Mouse (Mus musculus): ENCODE results near the gene Rnft2. TPM values are rescaled to one million over a fixed set of nuclear protein-coding genes. Genes with fewer than 3 reads are reported as not detected.

Gene Rnft2
- polyA plus RNA-seq, 1 experiment from 2014 or later, result 9.8 TPM

DNA sequence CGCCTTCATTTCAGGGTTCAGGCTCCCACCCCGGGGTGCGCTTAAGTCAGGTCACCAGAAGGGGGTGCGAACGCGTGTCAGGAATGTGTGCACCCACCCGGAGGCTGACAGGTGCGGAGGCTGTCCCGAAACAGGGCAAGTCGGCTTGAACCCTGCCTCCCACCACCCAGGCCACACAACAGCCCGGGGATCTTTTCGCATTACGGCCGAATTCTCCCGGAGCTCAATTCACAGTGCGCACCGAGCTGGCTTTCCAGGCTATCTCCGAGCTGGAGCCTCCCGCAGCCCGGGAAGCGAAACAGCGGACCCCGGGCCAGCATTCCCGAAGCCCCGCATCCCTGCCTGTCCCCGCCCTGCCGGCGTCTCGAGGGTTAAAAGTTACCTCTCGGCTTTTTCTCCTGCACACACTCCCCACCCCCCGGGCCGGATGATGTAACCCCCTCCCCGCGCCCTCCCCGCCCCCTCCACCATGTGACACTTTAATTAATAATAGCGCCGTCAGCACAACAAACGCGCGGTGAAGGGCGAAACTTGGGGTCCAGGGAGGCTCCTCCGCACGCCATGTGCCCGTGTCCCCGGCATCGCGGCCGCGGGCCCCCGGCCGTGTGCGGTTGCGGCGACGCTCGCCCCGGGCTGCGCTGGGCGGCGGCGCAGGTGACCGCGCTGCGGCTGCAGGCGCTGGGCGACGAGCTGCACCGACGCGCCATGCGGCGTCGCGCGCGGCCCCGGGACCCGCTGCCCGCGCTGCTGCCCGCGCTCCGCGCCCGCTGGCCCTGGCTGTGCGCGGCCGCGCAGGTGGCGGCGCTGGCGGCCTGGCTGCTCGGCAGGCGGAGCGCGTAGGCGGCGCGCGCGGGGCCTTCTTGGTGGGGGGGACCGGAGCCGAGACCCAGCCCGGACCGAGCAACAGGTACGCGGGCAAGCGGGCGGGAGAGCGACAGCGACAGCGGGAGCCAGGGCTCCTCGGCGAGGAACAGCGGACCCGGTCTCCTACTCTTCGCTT lies 75.4 kb downstream of the Rnft2 start:
- Histone ChIP-seq H3K36me3 (no peaks in the 10 kb centered on the region), H3K4me1 (replicated peaks) (peaks cover 35% of the 10 kb centered on the region), H3K4me3 (peak overlapping the region; percentile 59), H3K9me3 (no peaks in the 10 kb centered on the region), H3K4me2 (peak overlapping the region; percentile 94), H3K27ac (no peak overlapping the region), H3K9ac (peak overlapping the region; percentile 74), H3K27me3 (peaks cover 88% of the 10 kb centered on the region)
- WGBS, result under 1% methylated on average over 104 of the region's 117 CpGs
- ATAC-seq (ENCODE audit: low FRiP score), result peak; percentile 57

GRCm38 (mm10) chr5:118167561-118167995 lies 77.3 kb downstream of the Rnft2 start:
- no peak overlapping the region for H3K4me3 ChIP-seq
- no peak overlapping the region for H3K4me2 ChIP-seq
- 53% methylated on average over 8 of the region's 8 CpGs for WGBS
- H3K27me3 ChIP-seq, result peaks cover 84% of the 10 kb centered on the region
- no peak for ATAC-seq (ENCODE audit: low FRiP score)
- no peak overlapping the region for H3K27ac ChIP-seq
- H3K4me1 ChIP-seq (replicated peaks), result peaks cover 30% of the 10 kb centered on the region
- no peak overlapping the region for H3K9ac ChIP-seq
- H3K36me3 ChIP-seq, result no peaks in the 10 kb centered on the region
- no peaks in the 10 kb centered on the region for H3K9me3 ChIP-seq

DNA sequence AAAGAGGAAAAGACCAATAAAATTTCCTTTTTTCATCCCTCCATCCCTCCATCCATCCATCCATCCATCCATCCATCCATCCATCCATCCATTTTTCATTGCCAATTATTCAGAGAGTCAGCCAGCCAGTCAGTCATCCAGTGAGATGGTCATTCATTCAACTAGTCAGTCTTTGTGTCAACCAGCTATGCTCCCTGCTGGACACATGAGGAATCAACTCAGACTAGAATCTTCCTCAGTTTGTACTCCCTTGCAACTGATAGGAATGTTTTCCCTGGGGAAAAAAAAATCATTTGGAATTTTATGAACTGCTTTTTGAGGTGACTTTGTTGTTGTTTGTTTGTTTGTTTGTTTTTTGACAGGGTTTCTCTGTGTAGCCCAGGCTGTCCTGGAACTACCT lies 79.5 kb downstream of the Rnft2 start:
- Histone ChIP-seq H3K36me3 (no peaks in the 10 kb centered on the region), H3K9me3 (no peaks in the 10 kb centered on the region), H3K27me3 (peaks cover 83% of the 10 kb centered on the region), H3K4me1 (replicated peaks) (peaks cover 13% of the 10 kb centered on the region), H3K9ac (no peak overlapping the region), H3K4me3 (no peak overlapping the region), H3K27ac (no peak overlapping the region), H3K4me2 (no peak overlapping the region)
- no peak for ATAC-seq (ENCODE audit: low FRiP score)

DNA sequence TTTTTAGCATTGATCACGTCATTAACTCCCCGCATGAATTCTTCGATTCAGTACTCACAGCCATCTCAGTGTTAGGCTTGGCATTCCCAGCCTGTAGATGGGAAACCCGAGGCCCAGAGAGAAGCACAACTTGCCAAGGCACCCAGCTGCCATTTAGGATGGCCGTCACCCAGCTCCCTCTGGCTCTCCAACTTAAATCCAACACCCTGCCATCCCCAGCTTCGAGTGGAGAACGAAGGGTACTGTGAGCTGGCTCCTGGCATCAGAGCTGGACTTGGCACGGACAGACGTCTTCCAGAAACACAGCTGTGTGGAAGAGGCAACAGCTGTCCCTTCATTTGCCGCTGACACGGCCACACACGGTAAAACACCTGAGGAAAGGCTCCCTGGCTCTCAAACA lies 80.3 kb downstream of the Rnft2 start, which contains the start of gene Hrk:
TSS of gene Hrk (plus strand) at position 68 of the 400 bp plus-strand sequence.
- no peak within 1 kb of the TSS; the same call in 1 of the 2 replicates for H3K9ac ChIP-seq
- peaks cover 84% of the 10 kb centered on the region for H3K27me3 ChIP-seq
- H3K4me3 ChIP-seq, result no peak within 1 kb of the TSS
- H3K27ac ChIP-seq, result no peak within 1 kb of the TSS
- H3K36me3 ChIP-seq, result no peaks in the 10 kb centered on the region
- peaks cover 10% of the 10 kb centered on the region for H3K4me1 ChIP-seq (replicated peaks)
- H3K4me2 ChIP-seq, result no peak within 1 kb of the TSS
- 69% methylated on average over 12 of the region's 12 CpGs for WGBS
- no peaks in the 10 kb centered on the region for H3K9me3 ChIP-seq
- ATAC-seq (ENCODE audit: low FRiP score), result no peak

- H3K4me2 ChIP-seq, result no peak overlapping the region
- H3K9ac ChIP-seq, result no peak overlapping the region
- no peak overlapping the region for H3K27ac ChIP-seq
- H3K9me3 ChIP-seq, result no peaks in the 10 kb centered on the region
- no peak overlapping the region for H3K4me3 ChIP-seq
- H3K27me3 ChIP-seq, result peaks cover 52% of the 10 kb centered on the region
- no peak for ATAC-seq (ENCODE audit: low FRiP score)
- H3K36me3 ChIP-seq, result no peaks in the 10 kb centered on the region
- no peaks in the 10 kb centered on the region for H3K4me1 ChIP-seq (replicated peaks)
- 47% methylated on average over 4 of the region's 4 CpGs for WGBS
Observed at GRCm38 (mm10) chr5:118160691-118161090, 84.2 kb downstream of the Rnft2 start.

DNA sequence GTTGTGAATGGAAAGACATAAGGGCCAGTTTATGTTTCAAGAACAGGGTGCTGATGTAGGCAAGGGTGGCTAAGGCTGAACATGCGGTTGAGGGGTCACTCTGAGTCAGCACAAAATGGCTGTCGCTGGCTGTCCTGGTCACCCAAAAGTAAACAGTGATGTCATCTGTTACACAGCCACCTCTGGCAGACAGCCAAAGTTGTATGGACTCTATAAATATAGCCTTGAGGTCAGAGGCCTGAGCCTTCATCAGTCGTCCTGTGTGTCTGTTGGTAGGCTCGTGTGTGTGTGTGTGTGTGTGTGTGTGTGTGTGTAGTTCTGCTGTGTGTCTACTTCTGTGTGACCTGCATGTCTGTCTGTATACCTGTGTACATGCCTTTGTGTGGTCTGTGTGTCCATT lies 87.9 kb downstream of the Rnft2 start:
- Histone ChIP-seq H3K36me3 (peaks cover 4% of the 10 kb centered on the region), H3K27me3 (peaks cover 25% of the 10 kb centered on the region), H3K9me3 (no peaks in the 10 kb centered on the region), H3K27ac (no peak overlapping the region), H3K9ac (no peak overlapping the region), H3K4me3 (no peak overlapping the region), H3K4me2 (no peak overlapping the region), H3K4me1 (replicated peaks) (peaks cover 26% of the 10 kb centered on the region)
- no peak for ATAC-seq (ENCODE audit: low FRiP score)
- 58% methylated on average over 4 of the region's 4 CpGs for WGBS

- Histone ChIP-seq H3K4me1 (replicated peaks) (peaks cover 31% of the 10 kb centered on the region), H3K27me3 (peaks cover 12% of the 10 kb centered on the region), H3K4me3 (peak overlapping the region; percentile 95), H3K4me2 (peak overlapping the region; percentile 78), H3K36me3 (peaks cover 9% of the 10 kb centered on the region), H3K27ac (peak overlapping the region; percentile 79; the same call in 1 of the 2 replicates), H3K9ac (peak overlapping the region; percentile 93; the same call in 1 of the 2 replicates), H3K9me3 (no peaks in the 10 kb centered on the region)
- WGBS, result 24% methylated on average over 9 of the region's 9 CpGs
- peak; percentile 11 for ATAC-seq (ENCODE audit: low FRiP score)
Observed at GRCm38 (mm10) chr5:118155565-118155947, 89.4 kb downstream of the Rnft2 start.

GRCm38 (mm10) chr5:118154839-118155564 lies 89.9 kb downstream of the Rnft2 start, which contains the start of gene Fbxw8:
TSS of gene Fbxw8 (minus strand) at chr5:118155464.
- H3K9me3 ChIP-seq, result no peaks in the 10 kb centered on the region
- peak; percentile 89 for ATAC-seq (ENCODE audit: low FRiP score)
- H3K27me3 ChIP-seq, result 0 out of 2 replicates have a peak, but pooled peaks cover 6% of the 10 kb centered on the region
- peak within 1 kb of the TSS; percentile 79 for H3K27ac ChIP-seq
- WGBS, result under 1% methylated on average over 67 of the region's 67 CpGs
- peak within 1 kb of the TSS; percentile 95 for H3K4me3 ChIP-seq
- peak within 1 kb of the TSS; percentile 93 for H3K9ac ChIP-seq
- H3K4me2 ChIP-seq, result peak within 1 kb of the TSS; percentile 78
- peaks cover 14% of the 10 kb centered on the region for H3K36me3 ChIP-seq
- peaks cover 31% of the 10 kb centered on the region for H3K4me1 ChIP-seq (replicated peaks)

DNA sequence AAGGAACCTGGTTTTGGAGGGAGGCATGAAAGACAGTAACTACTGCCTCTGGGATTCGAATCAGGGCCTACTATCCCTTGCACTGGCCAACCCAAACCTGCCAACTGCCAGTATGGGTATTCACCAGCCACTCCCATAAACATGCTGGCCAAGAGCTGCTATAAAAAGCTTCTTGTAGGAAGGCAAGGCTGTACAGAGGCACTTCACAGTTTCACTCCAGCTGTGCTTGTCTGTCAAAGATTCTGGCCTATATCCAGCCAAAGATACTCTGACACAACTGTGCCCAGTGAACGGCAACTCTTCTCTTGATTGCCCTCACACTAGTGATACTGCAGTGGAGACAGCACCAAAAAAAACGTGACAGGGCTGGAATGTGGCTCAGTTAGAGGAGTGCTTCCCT lies 95.2 kb downstream of the Rnft2 start:
- H3K27me3 ChIP-seq, result no peaks in the 10 kb centered on the region
- WGBS, result 90% methylated on average over 3 of the region's 3 CpGs
- no peak overlapping the region for H3K4me2 ChIP-seq
- ATAC-seq (ENCODE audit: low FRiP score), result no peak
- peaks cover 14% of the 10 kb centered on the region for H3K36me3 ChIP-seq
- H3K4me1 ChIP-seq (replicated peaks), result peaks cover 78% of the 10 kb centered on the region
- H3K4me3 ChIP-seq, result no peak overlapping the region
- no peaks in the 10 kb centered on the region for H3K9me3 ChIP-seq
- H3K9ac ChIP-seq, result no peak overlapping the region
- no peak overlapping the region for H3K27ac ChIP-seq

GRCm38 (mm10) chr5:118147264-118147663 lies 97.7 kb downstream of the Rnft2 start:
- H3K9me3 ChIP-seq, result no peaks in the 10 kb centered on the region
- H3K4me1 ChIP-seq (replicated peaks), result peaks cover 75% of the 10 kb centered on the region
- WGBS, result 85% methylated on average over 10 of the region's 10 CpGs
- ATAC-seq (ENCODE audit: low FRiP score), result no peak
- H3K4me2 ChIP-seq, result no peak overlapping the region
- H3K27ac ChIP-seq, result 0 out of 2 replicates have a peak overlapping the region, but pooled peaks have one; percentile 19
- peaks cover 17% of the 10 kb centered on the region for H3K36me3 ChIP-seq
- no peak overlapping the region for H3K4me3 ChIP-seq
- H3K27me3 ChIP-seq, result no peaks in the 10 kb centered on the region
- H3K9ac ChIP-seq, result peak overlapping the region; percentile 43; the same call in 1 of the 2 replicates

DNA sequence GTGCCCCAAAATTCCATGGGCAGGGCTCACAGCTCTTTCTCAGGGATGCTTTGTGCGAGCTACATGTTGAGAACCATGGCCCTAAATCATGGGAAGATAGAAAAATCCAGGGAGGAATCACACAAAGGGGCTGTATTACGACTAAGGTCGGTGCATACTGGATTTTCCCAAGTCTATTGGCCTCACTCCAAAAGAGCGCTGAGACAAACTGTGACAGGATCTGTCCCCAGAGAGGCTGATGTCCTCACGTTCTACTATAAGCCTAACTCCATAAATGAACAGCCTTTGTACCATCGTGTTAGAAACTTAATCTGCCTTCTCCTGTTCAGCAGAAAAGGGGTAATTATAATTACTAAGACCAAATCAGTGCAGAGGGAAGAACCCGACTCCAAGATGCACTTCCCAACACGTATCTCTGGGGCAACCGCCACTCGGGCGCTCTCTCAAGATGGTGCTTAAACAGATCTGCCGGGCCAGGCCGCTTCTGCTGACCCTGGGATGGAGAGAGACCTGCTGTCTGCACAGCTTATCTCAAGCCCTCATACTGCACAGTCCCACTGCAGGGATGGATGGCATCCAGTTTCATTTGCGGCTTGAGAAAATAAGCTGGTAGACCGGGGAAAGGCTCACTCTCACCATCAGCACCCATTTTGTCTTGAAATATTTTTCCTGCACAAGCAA lies 98.8 kb downstream of the Rnft2 start:
- peak overlapping the region; percentile 35; the same call in 1 of the 2 replicates for H3K9ac ChIP-seq
- H3K4me1 ChIP-seq (replicated peaks), result peaks cover 68% of the 10 kb centered on the region
- no peaks in the 10 kb centered on the region for H3K9me3 ChIP-seq
- no peak overlapping the region for H3K4me2 ChIP-seq
- H3K4me3 ChIP-seq, result no peak overlapping the region
- H3K36me3 ChIP-seq, result peaks cover 21% of the 10 kb centered on the region
- WGBS, result 66% methylated on average over 15 of the region's 15 CpGs
- no peaks in the 10 kb centered on the region for H3K27me3 ChIP-seq
- ATAC-seq (ENCODE audit: low FRiP score), result no peak
- H3K27ac ChIP-seq, result peak overlapping the region; percentile 87
